Mouse (Mus musculus): ENCODE measurements around the gene 1700061G19Rik. TPM values are rescaled to one million over a fixed set of nuclear protein-coding genes. Genes with fewer than 3 reads are reported as not detected.

1700061G19Rik gene
- 17.3 and 24.0 TPM in 2 replicates for total RNA-seq (2012; rRNA removed)

GRCm38 (mm10) chr17:56874936-56875651 lies at the start of gene 1700061G19Rik:
Gene 1700061G19Rik, plus strand, starts transcription at chr17:56875477.
- TF ChIP-seq ZC3H11A (IDR thresholded peaks at IDR 0.05; ENCODE audit: borderline replicate concordance, low read depth, low read length) (no peak), ZNF384 (IDR thresholded peaks at IDR 0.05; ENCODE audit: low read depth, low read length) (no peak), CHD2 (IDR thresholded peaks at IDR 0.05; ENCODE audit: low read depth, low read length) (no peak), MAFK (IDR thresholded peaks at IDR 0.05; ENCODE audit: insufficient read depth, low read depth, low read length) (no peak), HCFC1 (IDR thresholded peaks at IDR 0.05; ENCODE audit: borderline replicate concordance, insufficient read depth, low read length) (no peak)
- Histone ChIP-seq H3K4me3 (ENCODE audit: insufficient read depth in 1 of 2, low read depth in 1 of 2, low read length in 2 of 2, poor library complexity in 1 of 2, severe bottlenecking in 1 of 2) (no peak within 1 kb of the TSS), H3K36me3 (ENCODE audit: control insufficient read depth, insufficient read depth, low read length, poor library complexity, severe bottlenecking) (no peaks in the 10 kb centered on the region), H3K9me3 (ENCODE audit: control insufficient read depth, insufficient read depth, low read depth, low read length) (no peaks in the 10 kb centered on the region), H3K9ac (ENCODE audit: insufficient read depth, low read depth, low read length, poor library complexity, severe bottlenecking) (no peak within 1 kb of the TSS; the same call in 1 of the 2 replicates), H3K4me1 (ENCODE audit: control insufficient read depth in 2 of 2, insufficient read depth in 2 of 2, low read length in 2 of 2, poor library complexity in 1 of 2) (peaks cover 13 to 34% of the 10 kb centered on the region in 2 experiments; a peak in 3 of 4 replicates), H3K27ac (ENCODE audit: insufficient read depth, low read depth, low read length, poor library complexity, severe bottlenecking) (peak within 1 kb of the TSS; percentile 32)
- in situ Hi-C loops (cut with MboI; ENCODE audit: low sequenced_read_pairs in 2 of 2, unreplicated experiment in 2 of 2), result no loop called here
- DNase-seq (ENCODE audit: low read depth, low spot score), result no peak

- in situ Hi-C loops (cut with MboI; ENCODE audit: low sequenced_read_pairs in 2 of 2, unreplicated experiment in 2 of 2), result no loop called here
- Histone ChIP-seq H3K9ac (ENCODE audit: insufficient read depth, low read depth, low read length, poor library complexity, severe bottlenecking) (no peak overlapping the region), H3K4me3 (ENCODE audit: insufficient read depth in 1 of 2, low read depth in 1 of 2, low read length in 2 of 2, poor library complexity in 1 of 2, severe bottlenecking in 1 of 2) (no peak overlapping the region), H3K4me1 (ENCODE audit: control insufficient read depth in 2 of 2, insufficient read depth in 2 of 2, low read length in 2 of 2, poor library complexity in 1 of 2) (peaks cover 5 to 26% of the 10 kb centered on the region in 2 experiments), H3K9me3 (ENCODE audit: control insufficient read depth, insufficient read depth, low read depth, low read length) (no peaks in the 10 kb centered on the region), H3K36me3 (ENCODE audit: control insufficient read depth, insufficient read depth, low read length, poor library complexity, severe bottlenecking) (peaks cover 3% of the 10 kb centered on the region; the same call in 1 of the 2 replicates), H3K27ac (ENCODE audit: insufficient read depth, low read depth, low read length, poor library complexity, severe bottlenecking) (no peak overlapping the region)
- TF ChIP-seq ZNF384 (IDR thresholded peaks at IDR 0.05; ENCODE audit: low read depth, low read length) (no peak), MAFK (IDR thresholded peaks at IDR 0.05; ENCODE audit: insufficient read depth, low read depth, low read length) (no peak), HCFC1 (IDR thresholded peaks at IDR 0.05; ENCODE audit: borderline replicate concordance, insufficient read depth, low read length) (no peak), CHD2 (IDR thresholded peaks at IDR 0.05; ENCODE audit: low read depth, low read length) (no peak), ZC3H11A (IDR thresholded peaks at IDR 0.05; ENCODE audit: borderline replicate concordance, low read depth, low read length) (no peak)
- DNase-seq (ENCODE audit: low read depth, low spot score), result no peak
Measured at GRCm38 (mm10) chr17:56826718-56827117, 48.6 kb upstream of the 1700061G19Rik start.

GRCm38 (mm10) chr17:56829171-56829570 lies 46.1 kb upstream of the 1700061G19Rik start:
- Histone ChIP-seq H3K27ac (ENCODE audit: insufficient read depth, low read depth, low read length, poor library complexity, severe bottlenecking) (no peak overlapping the region), H3K36me3 (ENCODE audit: control insufficient read depth, insufficient read depth, low read length, poor library complexity, severe bottlenecking) (no peaks in the 10 kb centered on the region; the same call in 1 of the 2 replicates), H3K4me1 (ENCODE audit: control insufficient read depth in 2 of 2, insufficient read depth in 2 of 2, low read length in 2 of 2, poor library complexity in 1 of 2) (peaks cover 14 to 24% of the 10 kb centered on the region in 2 experiments), H3K9me3 (ENCODE audit: control insufficient read depth, insufficient read depth, low read depth, low read length) (no peaks in the 10 kb centered on the region), H3K4me3 (ENCODE audit: insufficient read depth in 1 of 2, low read depth in 1 of 2, low read length in 2 of 2, poor library complexity in 1 of 2, severe bottlenecking in 1 of 2) (peak overlapping the region; percentile 74 to 86), H3K9ac (ENCODE audit: insufficient read depth, low read depth, low read length, poor library complexity, severe bottlenecking) (peak overlapping the region; percentile 74)
- TF ChIP-seq HCFC1 (IDR thresholded peaks at IDR 0.05; ENCODE audit: borderline replicate concordance, insufficient read depth, low read length) (no peak), MAFK (IDR thresholded peaks at IDR 0.05; ENCODE audit: insufficient read depth, low read depth, low read length) (no peak), ZNF384 (IDR thresholded peaks at IDR 0.05; ENCODE audit: low read depth, low read length) (no peak)
- no peak for DNase-seq (ENCODE audit: low read depth, low spot score)
- in situ Hi-C loops (cut with MboI; ENCODE audit: low sequenced_read_pairs in 2 of 2, unreplicated experiment in 2 of 2), result no loop called here

GRCm38 (mm10) chr17:56829795-56830194 lies 45.5 kb upstream of the 1700061G19Rik start:
- Histone ChIP-seq H3K4me3 (ENCODE audit: insufficient read depth in 1 of 2, low read depth in 1 of 2, low read length in 2 of 2, poor library complexity in 1 of 2, severe bottlenecking in 1 of 2) (peak overlapping the region; percentile 74 to 86), H3K9me3 (ENCODE audit: control insufficient read depth, insufficient read depth, low read depth, low read length) (no peaks in the 10 kb centered on the region), H3K36me3 (ENCODE audit: control insufficient read depth, insufficient read depth, low read length, poor library complexity, severe bottlenecking) (no peaks in the 10 kb centered on the region; the same call in 1 of the 2 replicates), H3K4me1 (ENCODE audit: control insufficient read depth in 2 of 2, insufficient read depth in 2 of 2, low read length in 2 of 2, poor library complexity in 1 of 2) (peaks cover 18 to 25% of the 10 kb centered on the region in 2 experiments), H3K9ac (ENCODE audit: insufficient read depth, low read depth, low read length, poor library complexity, severe bottlenecking) (peak overlapping the region; percentile 74), H3K27ac (ENCODE audit: insufficient read depth, low read depth, low read length, poor library complexity, severe bottlenecking) (no peak overlapping the region; the same call in 1 of the 2 replicates)
- in situ Hi-C loops (cut with MboI; ENCODE audit: low sequenced_read_pairs in 2 of 2, unreplicated experiment in 2 of 2), result no loop called here
- DNase-seq (ENCODE audit: low read depth, low spot score), result no peak
- TF ChIP-seq ZC3H11A (IDR thresholded peaks at IDR 0.05; ENCODE audit: borderline replicate concordance, low read depth, low read length), result no peak
- no peak for TF ChIP-seq CHD2 (IDR thresholded peaks at IDR 0.05; ENCODE audit: low read depth, low read length)
- TF ChIP-seq MAFK (IDR thresholded peaks at IDR 0.05; ENCODE audit: insufficient read depth, low read depth, low read length), result no peak
- no peak for TF ChIP-seq ZNF384 (IDR thresholded peaks at IDR 0.05; ENCODE audit: low read depth, low read length)
- no peak for TF ChIP-seq HCFC1 (IDR thresholded peaks at IDR 0.05; ENCODE audit: borderline replicate concordance, insufficient read depth, low read length)
